Mouse (Mus musculus): ENCODE results near the gene Ldlrad3.

GRCm38 (mm10) chr2:101960658-101961057, 225.5 kb downstream of the Ldlrad3 start:
- TF ChIP-seq CTCF (IDR thresholded peaks at IDR 0.05; ENCODE audit: extremely low read depth, insufficient read length, insufficient replicate concordance, low read depth, low read length) (no peak), POLR2A (IDR thresholded peaks at IDR 0.05; ENCODE audit: low read depth, low read length) (no peak)
